Mouse (Mus musculus) CH12.LX (cell line): ENCODE data around the gene Gm21319. TPM values are rescaled to one million over a fixed set of nuclear protein-coding genes. Genes with fewer than 3 reads are reported as not detected.
"Not testable (repeated sequence)": the region's sequence is repeated elsewhere in the genome, so short reads cannot be mapped to it uniquely, and the experiment has no call there.

ENCODE experiments used
- DNase-seq: peaks from one replicate; pipeline ENCODE4 v3.0.0-alpha.2; 2013; ENCODE audit errors: extremely low read depth
- H3K27ac ChIP-seq: 2 replicates; pipeline ENCODE4 v1.5.1; 2012; ENCODE audit warnings: low read depth, mild to moderate bottlenecking, control low read depth, moderate library complexity; ENCODE audit not compliant: insufficient read depth
- H3K27me3 ChIP-seq: replicated peaks from 2 replicates; pipeline ENCODE3; 2012; ENCODE audit warnings: inconsistent platforms
- H3K36me3 ChIP-seq, 2 experiments: replicated peaks in 1 of 2; 2 replicates each; pipeline versions ENCODE3 to v1.6.1; 2012; ENCODE audit warnings: inconsistent platforms in 1 of 2, low read length in 1 of 2, mild to moderate bottlenecking in 1 of 2, mixed read lengths in 1 of 2, moderate library complexity in 1 of 2; ENCODE audit not compliant: control insufficient read depth in 1 of 2, insufficient read depth in 1 of 2
- H3K4me1 ChIP-seq, 2 experiments: 2 replicates each; pipeline ENCODE4 v1.6.1; 2012; ENCODE audit warnings: inconsistent platforms in 1 of 2, moderate library complexity in 1 of 2; ENCODE audit not compliant: insufficient read depth in 2 of 2, control insufficient read depth in 1 of 2
- H3K4me2 ChIP-seq: 2 replicates; pipeline ENCODE4 v1.6.1; 2012; ENCODE audit warnings: low read depth, mild to moderate bottlenecking, control low read depth; ENCODE audit not compliant: poor library complexity, insufficient read depth, severe bottlenecking
- H3K4me3 ChIP-seq, 3 experiments: fragments of 150-350 bp in 1 of 3; sonication (generic) in 1 of 3; replicated peaks in 1 of 3; 2 replicates each; pipeline versions ENCODE3 to v1.5.1; 2011 to 2012; ENCODE audit warnings: low read depth in 2 of 3, low read length in 2 of 3, mild to moderate bottlenecking in 2 of 3, moderate library complexity in 2 of 3, control low read depth in 1 of 3, improper control_type of control experiment in 1 of 3, inconsistent platforms in 1 of 3, mixed read lengths in 1 of 3; ENCODE audit not compliant: poor library complexity in 1 of 3
- H3K79me2 ChIP-seq: replicated peaks from 2 replicates; pipeline ENCODE4 v1.6.1; 2012; ENCODE audit warnings: mild to moderate bottlenecking, moderate library complexity; ENCODE audit not compliant: control insufficient read depth, poor library complexity, insufficient read depth, severe bottlenecking; ENCODE audit errors: extremely low read depth
- H3K9ac ChIP-seq: 2 replicates; pipeline ENCODE4 v1.6.1; 2012; ENCODE audit warnings: low read depth, mild to moderate bottlenecking, control low read depth, moderate library complexity; ENCODE audit not compliant: insufficient read depth
- H3K9me3 ChIP-seq: replicated peaks from 2 replicates; pipeline ENCODE3; 2012; ENCODE audit warnings: low read length, inconsistent platforms, mixed read lengths
- dilution Hi-C: fragments of 300-500 bp; cut with MboI; formaldehyde crosslinking; loops from 2 replicates; pipeline ENCODE4 v1.14.3; 2020; ENCODE audit warnings: low sequenced_read_pairs; ENCODE audit not compliant: extremely low pct_unique_long_range_greater_than_20kb, extremely low pct_ligation_motif_present
- in situ Hi-C: fragments of 300-500 bp; cut with MboI; formaldehyde crosslinking; loops from 3 replicates; pipeline ENCODE4 v1.14.3; 2019; ENCODE audit warnings: low sequenced_read_pairs, low pct_ligation_motif_present, low pct_unique_long_range_greater_than_20kb, mixed read lengths
- polyA plus RNA-seq: library from polyadenylated mRNA; unstranded; fragments of >175 nt; gene quantifications from 2 replicates; pipeline ENCODE4 v1.2.1, GENCODE M21; 2012; ENCODE audit warnings: low read depth; ENCODE audit not compliant: insufficient read length
- total RNA-seq, 2 experiments: library from RNA; depleted of rRNA; stranded (reverse); fragments of 300-350 nt in 1 of 2; fragments of >200 nt in 1 of 2; gene quantifications; 2 replicates each; pipeline ENCODE4 v1.2.3; 2012 to 2014

The Gm21319 gene
- total RNA-seq (2012; rRNA removed) (not detected in 2 replicates), total RNA-seq (2014; rRNA removed) (not detected in 2 replicates), polyA plus RNA-seq (not detected in 2 replicates)

DNA sequence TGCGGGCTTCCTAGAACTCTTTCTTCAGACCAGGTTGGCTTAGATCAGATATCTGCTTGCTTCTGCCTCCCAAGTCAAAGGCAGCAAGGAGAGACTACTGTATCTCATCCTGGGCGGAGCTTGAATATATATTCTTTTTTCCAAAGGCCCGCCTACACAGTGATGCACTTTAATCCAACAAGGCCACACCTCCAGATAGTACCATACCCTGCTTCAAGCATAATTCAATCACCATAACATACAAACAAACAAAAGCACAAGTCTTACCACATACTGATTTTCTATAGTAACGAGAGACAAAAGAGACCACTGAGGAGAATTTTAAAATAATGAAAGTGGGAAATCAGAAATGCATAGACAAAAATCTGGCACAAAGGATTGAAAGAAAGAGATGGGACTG, at the start of gene Gm21319:
Gene Gm21319, minus strand, starts transcription at position 101 of the 400 bp plus-strand sequence.
- DNase-seq, H3K4me2 ChIP-seq, H3K27ac ChIP-seq, in situ Hi-C loops, H3K9me3 ChIP-seq, H3K9ac ChIP-seq, H3K4me1 ChIP-seq, H3K36me3 ChIP-seq, H3K4me3 ChIP-seq, H3K79me2 ChIP-seq, H3K27me3 ChIP-seq, dilution Hi-C loops: not testable (repeated sequence)

DNA sequence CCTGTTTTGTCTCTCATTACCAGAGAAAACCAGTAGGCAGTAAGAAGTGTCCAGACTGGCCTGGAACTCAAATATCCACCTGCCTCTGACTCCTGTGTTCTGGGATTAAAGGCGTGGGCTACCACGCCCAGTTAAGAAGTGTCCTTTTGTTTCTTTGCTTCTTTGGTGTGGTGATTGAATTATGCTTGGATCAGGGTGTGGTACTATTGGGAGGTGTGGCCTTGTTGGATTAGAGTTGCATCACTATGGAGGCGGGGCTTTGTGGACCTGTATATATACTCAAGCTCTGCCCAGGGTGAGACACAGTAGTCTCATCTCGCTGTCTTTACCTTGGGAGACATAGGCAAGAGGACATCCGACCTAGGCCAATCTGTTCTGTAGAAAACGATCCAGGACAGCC, 40.7 kb upstream of the Gm21319 start, which contains the start of gene BB287469:
Gene BB287469, plus strand, starts transcription at position 301 of the 400 bp plus-strand sequence.
- H3K4me2 ChIP-seq, H3K4me1 ChIP-seq, in situ Hi-C loops, H3K4me3 ChIP-seq, H3K27ac ChIP-seq, H3K27me3 ChIP-seq, H3K9ac ChIP-seq, H3K9me3 ChIP-seq, DNase-seq, H3K79me2 ChIP-seq, H3K36me3 ChIP-seq, dilution Hi-C loops: not testable (repeated sequence)

DNA sequence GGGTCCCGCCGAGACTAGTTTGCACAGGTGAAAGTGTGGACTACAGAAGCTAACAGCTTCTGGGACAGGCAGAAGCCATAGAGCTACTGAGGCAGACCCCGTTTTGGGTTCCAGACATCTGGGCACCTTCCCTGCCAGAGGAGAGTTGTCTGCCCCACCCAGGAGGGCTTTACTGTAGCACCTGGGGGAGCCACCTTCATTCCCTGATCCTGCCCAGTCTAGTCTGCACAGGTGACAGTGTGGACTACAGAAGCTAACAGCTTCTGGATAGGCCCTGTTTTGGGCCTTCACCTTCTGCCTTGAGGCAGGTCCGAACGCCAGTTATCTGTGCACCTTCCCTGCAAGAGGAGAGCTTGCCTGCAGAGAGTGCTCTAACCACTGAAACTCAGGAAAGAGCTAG, 22.4 kb upstream of the Gm21319 start:
- H3K4me1 ChIP-seq, H3K4me2 ChIP-seq, H3K79me2 ChIP-seq, in situ Hi-C loops, dilution Hi-C loops, H3K4me3 ChIP-seq, DNase-seq, H3K27me3 ChIP-seq, H3K36me3 ChIP-seq, H3K9me3 ChIP-seq, H3K27ac ChIP-seq, H3K9ac ChIP-seq: not testable (repeated sequence)

- dilution Hi-C loops, H3K27me3 ChIP-seq, H3K9me3 ChIP-seq, DNase-seq, H3K4me2 ChIP-seq, H3K4me3 ChIP-seq, in situ Hi-C loops, H3K36me3 ChIP-seq, H3K4me1 ChIP-seq, H3K79me2 ChIP-seq, H3K9ac ChIP-seq, H3K27ac ChIP-seq: not testable (repeated sequence)
Observed at GRCm38 (mm10) chr12:87795212-87795611, 19.7 kb upstream of the Gm21319 start, which contains the start of gene Gm21936. TSS of gene Gm21936 (plus strand) at chr12:87795512.

Other genes with a start within 250 kb of the Gm21319 start
- gene Oog1, start 173.1 kb downstream of the Gm21319 start, total RNA-seq (2012; rRNA removed): not detected in 2 replicates
- gene Oog1, start 173.1 kb downstream of the Gm21319 start, total RNA-seq (2014; rRNA removed): not detected in 2 replicates
- gene Oog1, start 173.1 kb downstream of the Gm21319 start, polyA plus RNA-seq: not detected in 2 replicates
- gene Gm4027, start 156.9 kb downstream of the Gm21319 start, total RNA-seq (2012; rRNA removed): 0.08 TPM in 1 of 2 replicates, not detected in the other
- not detected in 2 replicates for gene Gm4027, start 156.9 kb downstream of the Gm21319 start, total RNA-seq (2014; rRNA removed)
- gene Gm4027, start 156.9 kb downstream of the Gm21319 start, polyA plus RNA-seq: not detected in 2 replicates
- not detected in 2 replicates for gene Gm16381, start 131.1 kb downstream of the Gm21319 start, total RNA-seq (2012; rRNA removed)
- gene Gm16381, start 131.1 kb downstream of the Gm21319 start, total RNA-seq (2014; rRNA removed): not detected in 2 replicates
- not detected in 2 replicates for gene Gm16381, start 131.1 kb downstream of the Gm21319 start, polyA plus RNA-seq
- gene Gm21936, start 19.8 kb upstream of the Gm21319 start, total RNA-seq (2012; rRNA removed): not detected in 2 replicates
- not detected in 2 replicates for gene Gm21936, start 19.8 kb upstream of the Gm21319 start, total RNA-seq (2014; rRNA removed)
- not detected in 2 replicates for gene Gm21936, start 19.8 kb upstream of the Gm21319 start, polyA plus RNA-seq
- not detected in 2 replicates for gene BB287469, start 40.8 kb upstream of the Gm21319 start, total RNA-seq (2012; rRNA removed)
- gene BB287469, start 40.8 kb upstream of the Gm21319 start, total RNA-seq (2014; rRNA removed): not detected in 2 replicates
- not detected in 2 replicates for gene BB287469, start 40.8 kb upstream of the Gm21319 start, polyA plus RNA-seq
- gene Gm2001, start 66.6 kb upstream of the Gm21319 start, total RNA-seq (2012; rRNA removed): not detected in 2 replicates
- not detected in 2 replicates for gene Gm2001, start 66.6 kb upstream of the Gm21319 start, total RNA-seq (2014; rRNA removed)
- gene Gm2001, start 66.6 kb upstream of the Gm21319 start, polyA plus RNA-seq: not detected in 2 replicates
- not detected in 2 replicates for gene Gm2016, start 98.3 kb upstream of the Gm21319 start, total RNA-seq (2012; rRNA removed)
- gene Gm2016, start 98.3 kb upstream of the Gm21319 start, total RNA-seq (2014; rRNA removed): not detected in 2 replicates
- gene Gm2016, start 98.3 kb upstream of the Gm21319 start, polyA plus RNA-seq: not detected in 2 replicates
- gene Gm2022, start 119.6 kb upstream of the Gm21319 start, total RNA-seq (2012; rRNA removed): not detected in 2 replicates
- gene Gm2022, start 119.6 kb upstream of the Gm21319 start, total RNA-seq (2014; rRNA removed): not detected in 2 replicates
- not detected in 2 replicates for gene Gm2022, start 119.6 kb upstream of the Gm21319 start, polyA plus RNA-seq
- gene Gm2035, start 144.1 kb upstream of the Gm21319 start, total RNA-seq (2012; rRNA removed): not detected in 2 replicates
- not detected in 2 replicates for gene Gm2035, start 144.1 kb upstream of the Gm21319 start, total RNA-seq (2014; rRNA removed)
- not detected in 2 replicates for gene Gm2035, start 144.1 kb upstream of the Gm21319 start, polyA plus RNA-seq
- not detected in 2 replicates for gene Gm2042, start 178.3 kb upstream of the Gm21319 start, total RNA-seq (2012; rRNA removed)
- gene Gm2042, start 178.3 kb upstream of the Gm21319 start, total RNA-seq (2014; rRNA removed): not detected in 2 replicates
- gene Gm2042, start 178.3 kb upstream of the Gm21319 start, polyA plus RNA-seq: not detected in 2 replicates
- gene Gm2075, start 236.1 kb upstream of the Gm21319 start, total RNA-seq (2012; rRNA removed): not detected in 2 replicates
- gene Gm2075, start 236.1 kb upstream of the Gm21319 start, total RNA-seq (2014; rRNA removed): not detected in 2 replicates
- gene Gm2075, start 236.1 kb upstream of the Gm21319 start, polyA plus RNA-seq: not detected in 2 replicates
- not detected in 2 replicates for gene Gm6803, start 243.0 kb upstream of the Gm21319 start, total RNA-seq (2012; rRNA removed)
- gene Gm6803, start 243.0 kb upstream of the Gm21319 start, total RNA-seq (2014; rRNA removed): not detected in 2 replicates
- gene Gm6803, start 243.0 kb upstream of the Gm21319 start, polyA plus RNA-seq: not detected in 2 replicates